Mouse (Mus musculus) kidney, adult 18-20 months (tissue): Measurements from ENCODE around the gene Siae.

ENCODE experiments used
- DNase-seq: peaks from one replicate; pipeline ENCODE4 v3.0.0; 2021

The Siae gene

GRCm38 (mm10) chr9:37540701-37541575 lies 14.6 kb upstream of the Siae start:
- DNase-seq: no peak

GRCm38 (mm10) chr9:37541851-37542642 lies 13.5 kb upstream of the Siae start:
- DNase-seq: no peak

DNA sequence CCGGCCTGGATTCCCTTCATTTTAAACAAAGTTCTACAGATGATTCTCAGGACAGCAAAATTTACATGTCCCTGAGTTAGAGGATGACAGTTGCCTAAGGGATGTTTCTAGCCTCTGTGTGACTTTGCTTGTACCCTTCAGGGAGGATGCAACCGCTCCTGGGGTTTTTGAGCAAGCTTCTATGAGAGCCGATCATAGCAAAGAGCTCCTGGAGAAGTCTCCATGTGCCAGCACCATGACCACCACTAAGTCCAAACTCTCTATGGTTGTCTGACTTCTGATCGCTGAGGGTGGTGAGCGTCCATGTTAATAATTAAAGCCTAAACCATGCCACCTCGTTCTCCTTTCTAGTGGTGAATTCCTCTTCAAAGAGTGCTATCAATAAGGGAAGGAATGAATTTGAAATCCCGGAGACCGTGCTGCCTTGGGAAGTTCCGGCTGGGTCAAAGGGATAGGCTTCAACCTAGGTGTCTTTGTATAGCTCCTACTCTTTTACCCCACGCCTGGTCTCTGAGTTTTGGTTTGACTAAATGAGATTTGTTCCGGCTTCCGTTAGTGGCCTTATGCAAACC lies 11.5 kb upstream of the Siae start:
- peak; percentile 40 for DNase-seq

GRCm38 (mm10) chr9:37544447-37545165 lies 10.9 kb upstream of the Siae start:
- DNase-seq: peak; percentile 74

DNA sequence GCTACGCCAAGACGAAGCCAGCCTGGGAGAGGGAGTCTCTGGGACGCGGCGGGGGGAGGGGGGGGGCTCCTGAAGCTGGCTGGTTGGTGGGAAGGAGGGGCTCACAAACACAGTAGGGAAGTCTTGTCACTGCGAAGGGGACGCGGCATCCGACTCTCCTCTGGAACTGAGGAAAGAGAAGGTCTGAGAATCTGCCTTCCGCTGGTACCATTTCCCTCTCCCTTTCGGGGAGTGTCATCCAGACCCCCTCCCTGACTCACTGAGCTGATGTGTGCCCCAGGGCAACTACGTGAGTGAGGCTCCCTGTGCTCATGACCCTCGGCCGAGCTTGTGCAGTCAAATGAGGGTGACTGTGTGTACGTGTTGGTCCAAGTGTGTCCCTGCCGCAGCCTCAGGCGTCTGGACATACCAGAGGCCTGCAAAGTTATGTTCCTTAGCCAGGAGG lies 10.3 kb upstream of the Siae start:
- no peak for DNase-seq

DNA sequence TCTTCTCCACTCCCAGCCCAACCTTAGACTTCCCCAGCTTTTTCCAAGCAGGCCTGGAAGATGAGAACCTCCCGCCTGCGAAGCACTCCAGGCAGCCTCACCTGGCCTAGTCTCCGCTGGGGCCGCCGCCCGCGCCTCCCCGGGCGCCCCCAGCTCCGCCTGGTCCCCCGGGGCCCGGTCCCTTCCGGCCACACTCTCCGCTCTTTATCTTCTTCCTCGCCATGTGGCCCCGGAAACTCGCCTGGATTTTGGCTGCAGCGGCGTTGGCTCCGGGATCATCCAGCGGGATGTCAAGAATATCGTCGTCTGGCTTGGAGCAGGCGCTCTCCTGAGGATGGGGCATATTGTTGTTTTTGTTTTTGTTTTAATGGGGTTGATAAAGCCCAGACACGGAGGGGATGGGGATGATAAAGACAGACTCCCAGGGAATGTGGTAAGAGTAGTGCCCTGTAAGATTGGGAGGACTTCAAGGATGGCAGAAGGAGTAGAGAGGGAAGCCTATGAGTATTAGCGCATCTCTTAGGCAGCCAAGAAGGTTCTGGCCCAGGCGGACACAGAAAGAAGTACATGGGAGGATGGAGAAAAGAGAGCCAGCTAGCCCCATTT lies 9.5 kb upstream of the Siae start:
- DNase-seq: no peak

DNA sequence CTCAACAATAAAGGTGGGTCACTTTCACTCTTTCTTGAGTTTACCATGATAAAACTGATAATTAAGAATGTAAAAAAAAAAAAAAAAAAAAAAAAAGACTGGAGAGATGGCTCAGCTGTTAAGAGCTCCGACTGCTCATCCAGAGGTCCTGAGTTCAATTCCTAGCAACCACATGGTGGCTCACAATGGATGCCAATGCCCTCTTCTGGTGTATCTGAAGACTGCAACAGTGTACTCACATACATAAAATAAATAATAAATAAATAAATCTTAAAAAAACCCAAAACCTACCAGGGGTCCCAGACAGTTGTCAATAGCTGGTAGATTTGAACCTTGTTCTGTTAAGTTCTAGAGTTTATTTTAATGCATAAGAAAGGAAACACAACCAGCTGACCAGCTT lies 8.6 kb upstream of the Siae start:
- DNase-seq: no peak

- DNase-seq: no peak
Measured at GRCm38 (mm10) chr9:37550435-37550834, 5.1 kb upstream of the Siae start.

- DNase-seq: no peak
Measured at GRCm38 (mm10) chr9:37551751-37552531, 3.6 kb upstream of the Siae start.

DNA sequence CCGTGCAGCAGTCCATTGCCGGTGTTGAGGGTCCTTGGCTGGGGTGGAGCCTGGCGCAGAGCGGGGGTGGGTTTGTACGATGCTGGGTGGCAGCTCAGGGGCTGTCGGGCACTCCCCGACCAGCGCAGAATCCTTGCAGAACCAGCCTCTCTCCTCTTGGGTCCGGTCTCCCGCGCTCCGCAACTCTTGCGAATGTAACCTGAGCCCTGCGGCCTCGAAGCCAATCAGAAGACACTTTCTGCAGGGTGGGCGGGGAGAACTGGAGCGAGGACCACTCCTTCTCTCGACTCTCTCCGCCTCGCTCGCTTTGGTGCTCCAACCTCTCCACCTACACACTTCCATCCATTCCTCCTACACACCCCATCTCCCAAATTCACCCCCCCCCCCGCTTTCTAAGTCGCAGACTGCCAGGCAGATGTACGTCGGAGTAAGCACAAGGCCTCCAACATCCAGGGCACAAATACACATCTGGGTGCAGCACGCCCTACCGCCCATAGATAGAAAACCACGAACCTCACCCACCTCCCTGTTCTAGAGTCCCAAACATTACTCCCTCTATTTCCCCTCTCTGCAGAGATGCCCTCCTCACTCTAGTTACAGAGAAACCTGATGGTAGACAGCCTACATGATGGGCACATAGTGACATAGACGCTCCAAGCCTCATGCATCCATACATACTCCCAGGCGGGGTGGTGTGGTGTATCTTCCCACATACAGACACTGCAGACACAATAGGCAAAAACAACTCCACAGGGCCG lies 2.8 kb upstream of the Siae start, which contains the start of gene Nrgn:
TSS of gene Nrgn (minus strand) at position 369 of the 758 bp plus-strand sequence.
- peak; percentile 82 for DNase-seq

- no peak for DNase-seq
Measured at GRCm38 (mm10) chr9:37554279-37554678, 1.2 kb upstream of the Siae start.

DNA sequence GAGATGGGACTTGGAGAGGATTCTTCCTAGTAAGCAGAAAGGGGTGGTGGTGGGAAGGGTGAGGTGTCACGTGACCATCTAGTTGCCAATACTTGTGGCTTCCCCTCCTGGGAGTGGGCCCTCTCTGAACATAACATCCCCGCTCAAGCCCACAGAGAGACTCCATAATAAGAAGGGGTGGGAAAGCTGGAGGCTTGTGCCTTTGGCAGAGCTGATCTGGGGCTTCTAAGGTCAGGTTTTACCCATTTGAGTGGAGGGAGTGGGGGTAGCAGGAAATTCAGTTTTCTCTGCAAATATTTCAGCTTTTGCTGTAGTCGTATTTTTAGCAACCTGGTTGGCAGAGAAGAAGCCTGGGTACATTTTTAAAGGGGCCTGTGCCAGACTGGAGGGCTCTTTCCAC lies 868 bp downstream of the Siae start:
- DNase-seq: no peak

DNA sequence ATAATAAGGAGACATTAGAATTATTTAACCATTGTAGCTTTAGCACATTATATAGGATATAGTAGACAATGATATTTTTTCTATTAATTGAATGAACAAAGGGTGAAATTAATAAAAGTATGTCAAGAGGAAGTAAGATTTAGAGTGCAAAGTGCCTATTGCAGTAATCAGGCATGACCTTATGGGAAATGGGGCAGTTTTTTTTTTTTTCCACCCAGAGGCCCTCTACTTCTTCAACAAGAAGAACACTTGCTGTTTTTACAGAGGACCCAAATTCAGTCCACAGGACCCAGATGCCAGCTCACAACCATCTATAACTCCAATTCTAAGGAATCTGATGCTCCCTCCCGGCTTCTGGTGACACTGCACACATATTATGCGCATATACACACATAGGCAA lies 5.1 kb downstream of the Siae start:
- DNase-seq: no peak

- no peak for DNase-seq
Measured at GRCm38 (mm10) chr9:37563805-37564204, 8.3 kb downstream of the Siae start.

GRCm38 (mm10) chr9:37567019-37567418 lies 11.5 kb downstream of the Siae start:
- no peak for DNase-seq

GRCm38 (mm10) chr9:37567454-37567853 lies 12.0 kb downstream of the Siae start:
- no peak for DNase-seq

DNA sequence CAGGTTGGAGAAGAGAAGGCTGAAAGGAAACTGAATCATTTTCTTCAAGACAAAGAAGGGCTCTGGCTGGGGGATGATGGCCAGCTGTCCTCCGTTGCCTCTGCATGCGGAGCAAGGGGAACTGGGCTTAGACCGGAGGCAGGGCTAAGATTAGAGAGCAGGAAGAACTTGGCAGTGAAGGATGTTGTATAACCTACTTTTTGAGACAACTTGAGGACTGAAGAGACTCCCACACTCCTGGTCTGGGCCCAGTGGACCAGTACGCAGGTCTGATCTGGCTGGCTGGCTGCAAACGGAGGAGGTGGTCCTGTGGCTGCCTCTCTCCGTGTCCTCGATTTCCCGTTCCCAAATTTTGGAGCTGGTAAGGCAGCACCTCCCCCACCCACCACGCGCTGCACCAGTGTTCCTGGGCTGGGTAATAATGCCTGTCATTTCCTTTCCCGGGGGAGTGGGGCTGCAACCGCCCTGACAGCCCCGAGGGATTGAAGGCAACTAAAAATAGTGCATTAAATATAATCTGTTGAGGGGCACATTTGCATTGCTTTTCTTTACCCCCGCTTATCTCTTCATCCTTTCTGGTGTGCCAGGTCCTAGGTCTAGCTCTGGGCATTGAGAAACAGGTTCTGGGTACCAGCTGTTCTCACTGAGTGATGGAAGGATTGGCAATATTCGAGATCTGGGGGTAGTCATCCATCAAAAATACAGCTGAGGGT lies 12.6 kb downstream of the Siae start:
- DNase-seq: peak; percentile 42

DNA sequence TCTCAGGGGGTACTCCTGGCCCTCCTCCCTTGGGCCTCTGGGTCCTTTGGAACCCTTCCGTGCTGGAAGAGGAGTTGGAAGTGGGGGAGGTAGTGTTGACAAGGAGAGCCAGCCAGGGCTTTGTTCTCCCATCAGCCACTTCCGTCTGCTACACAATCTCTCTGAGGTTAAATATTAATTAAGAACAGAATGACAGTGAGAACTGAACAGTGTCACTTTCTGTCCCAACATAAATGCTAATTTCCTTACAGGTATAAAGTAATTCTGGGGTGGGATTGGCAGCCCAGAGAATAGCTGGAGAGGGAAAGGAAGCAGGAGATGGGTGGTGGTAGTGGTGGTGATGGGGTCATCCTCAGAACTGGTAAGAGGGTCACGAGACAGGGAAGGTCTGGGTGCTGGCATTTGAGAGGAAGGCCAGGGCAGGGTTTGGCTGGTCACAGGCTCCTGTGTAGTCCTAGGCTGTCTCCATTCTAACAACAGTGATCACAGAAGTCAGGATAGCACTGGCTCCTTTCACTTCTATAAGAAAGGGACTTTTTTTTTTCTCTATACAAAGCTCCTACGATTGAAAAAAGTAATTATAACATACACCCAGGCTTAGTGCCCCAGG lies 13.2 kb downstream of the Siae start:
- peak; percentile 38 for DNase-seq

DNA sequence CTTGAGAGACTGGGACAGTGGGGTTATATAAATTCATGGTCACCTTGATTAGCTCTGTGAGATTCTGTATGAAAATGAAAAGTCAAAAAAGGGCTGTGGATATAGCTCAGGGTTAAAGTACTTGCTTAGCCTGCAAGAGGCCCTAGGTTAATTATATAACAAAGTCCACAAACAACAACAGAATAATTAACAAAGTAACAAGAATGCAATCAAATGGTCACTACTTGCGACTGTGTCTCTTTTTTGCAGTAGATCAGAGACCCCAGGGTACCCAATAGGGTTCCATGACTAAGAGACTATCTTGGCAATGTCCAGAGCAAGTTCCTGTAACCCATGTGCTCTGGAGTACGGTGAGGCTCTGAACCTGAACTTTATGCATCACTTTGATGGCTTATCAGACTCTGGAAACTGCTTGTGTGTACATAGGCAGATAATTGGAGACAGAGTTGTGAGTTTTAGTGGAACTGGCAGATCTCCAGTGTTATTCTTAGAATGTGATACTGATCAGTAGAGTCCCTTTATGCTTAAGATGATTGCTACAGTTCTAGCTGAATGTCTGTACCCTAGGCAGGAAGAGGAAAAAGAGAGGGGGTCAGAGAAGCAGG lies 13.8 kb downstream of the Siae start:
- DNase-seq: peak; percentile 12
